Mouse (Mus musculus) liver, embryonic 14.5 days (tissue): Measurements from ENCODE around the gene Ttll8. TPM values are rescaled to one million over a fixed set of nuclear protein-coding genes. Genes with fewer than 3 reads are reported as not detected.

Source experiments
- ATAC-seq: fragments of 200-750 bp; cut with Nextera tagmentation; 2 replicates; pipeline ENCODE4 v1.8.0; 2017; ENCODE audit warnings: moderate number of reproducible peaks, mild to moderate bottlenecking, moderate library complexity; ENCODE audit not compliant: insufficient read depth
- DNase-seq, 3 experiments: peaks; one replicate each; pipeline ENCODE4 v3.0.0-alpha.2; 2012 to 2013; ENCODE audit warnings: low read depth in 3 of 3, low spot score in 3 of 3
- H3K27ac ChIP-seq: fragments of 300-500 bp; sonication (generic); 2 replicates; pipeline ENCODE4 v1.5.1; 2014; ENCODE audit warnings: moderate library complexity, mild to moderate bottlenecking, control low read depth, inconsistent platforms
- H3K27me3 ChIP-seq: fragments of 300-500 bp; sonication (generic); 2 replicates; pipeline ENCODE4 v1.6.1; 2014; ENCODE audit warnings: mild to moderate bottlenecking, low read length, moderate library complexity; ENCODE audit not compliant: control insufficient read depth, insufficient read depth
- H3K36me3 ChIP-seq: fragments of 300-500 bp; sonication (generic); replicated peaks from 2 replicates; pipeline ENCODE4 v1.6.1; 2014; ENCODE audit warnings: low read depth; ENCODE audit not compliant: control insufficient read depth, insufficient read depth
- H3K4me1 ChIP-seq, 2 experiments: fragments of 200-500 bp in 1 of 2; fragments of 300-500 bp in 1 of 2; sonication (generic) in 1 of 2; replicated peaks; 2 replicates each; pipeline ENCODE4 v1.6.1; 2012 to 2014; ENCODE audit warnings: antibody characterized with exemption in 1 of 2, inconsistent platforms in 1 of 2, low read length in 1 of 2; ENCODE audit not compliant: control insufficient read depth in 2 of 2, insufficient read depth in 2 of 2
- H3K4me2 ChIP-seq: fragments of 300-500 bp; sonication (generic); 2 replicates; pipeline ENCODE4 v1.6.1; 2014; ENCODE audit warnings: low read depth, mild to moderate bottlenecking, control low read depth, moderate library complexity
- H3K4me3 ChIP-seq, 2 experiments: fragments of 200-500 bp in 1 of 2; fragments of 300-500 bp in 1 of 2; sonication (generic) in 1 of 2; 2 replicates each; pipeline ENCODE4 v1.5.1; 2012 to 2014; ENCODE audit warnings: low read depth in 2 of 2, low read length in 2 of 2, mild to moderate bottlenecking in 2 of 2, control low read depth in 1 of 2, inconsistent platforms in 1 of 2, moderate library complexity in 1 of 2; ENCODE audit not compliant: insufficient read depth in 1 of 2
- H3K9ac ChIP-seq: fragments of 300-500 bp; sonication (generic); replicated peaks from 2 replicates; pipeline ENCODE4 v1.6.1; 2014; ENCODE audit warnings: mild to moderate bottlenecking, control low read depth, moderate library complexity
- H3K9me3 ChIP-seq: fragments of 300-500 bp; sonication (generic); 2 replicates; pipeline ENCODE4 v1.6.1; 2016; ENCODE audit warnings: low read length, mixed read lengths; ENCODE audit not compliant: control insufficient read depth
- CTCF ChIP-seq: IDR thresholded peaks from 2 replicates; pipeline ENCODE4 v1.5.1; 2016; ENCODE audit warnings: antibody characterized with exemption, low read depth, control low read depth
- EP300 ChIP-seq: IDR thresholded peaks from 2 replicates; pipeline ENCODE4 v1.6.1; 2016; ENCODE audit warnings: antibody characterized with exemption, low read depth
- WGBS: fragments of 180-500 bp; shearing (Covaris S2); extraction: QIAGEN DNeasy Blood & Tissue Kit; methylation state at CpG from one replicate; pipeline ENCODE4 v1.1.7; 2014; ENCODE audit not compliant: insufficient replicate concordance; 5-methylcytosine and 5-hydroxymethylcytosine counted together
- polyA plus RNA-seq, 2 experiments: library from polyadenylated mRNA; depleted of rRNA in 1 of 2; stranded (reverse) in 1 of 2; unstranded in 1 of 2; fragments of >200 nt; fragmentation: Nextera tagmentation in 1 of 2; extraction: Ambion mirVana in 1 of 2; gene quantifications; 2 replicates each; pipeline versions ENCODE4 v1.2.1 to v1.2.3; 2012 to 2014

Gene Ttll8
- polyA plus RNA-seq, 2 experiments, result not detected

- Histone ChIP-seq H3K4me2 (no peak overlapping the region), H3K9me3 (no peaks in the 10 kb centered on the region), H3K36me3 (no peaks in the 10 kb centered on the region), H3K27ac (no peak overlapping the region), H3K9ac (no peak overlapping the region), H3K27me3 (no peaks in the 10 kb centered on the region), H3K4me3 (no peak overlapping the region), H3K4me1 (peaks cover 0 to 2% of the 10 kb centered on the region in 2 experiments; a peak in 2 of 4 replicates)
- DNase-seq, result no peak
- ATAC-seq, result no peak
- 37% methylated on average over 15 of the region's 15 CpGs for WGBS
- TF ChIP-seq CTCF (no peak), EP300 (no peak)
These were observed 99.0 kb downstream of the Ttll8 start for GRCm38 (mm10) chr15:88854969-88855830.

- peaks cover 0 to 2% of the 10 kb centered on the region in 2 experiments; a peak in 2 of 4 replicates for H3K4me1 ChIP-seq
- no peak overlapping the region for H3K9ac ChIP-seq
- H3K27ac ChIP-seq, result no peak overlapping the region
These were observed 99.9 kb downstream of the Ttll8 start for GRCm38 (mm10) chr15:88854119-88854968.

GRCm38 (mm10) chr15:88853106-88853505 is 101.1 kb downstream of the Ttll8 start:
- H3K4me2 ChIP-seq, result no peak overlapping the region
- H3K9me3 ChIP-seq, result no peaks in the 10 kb centered on the region
- no peak overlapping the region for H3K9ac ChIP-seq
- H3K4me3 ChIP-seq, result no peak overlapping the region
- TF ChIP-seq EP300 (no peak), CTCF (no peak)
- no peak for ATAC-seq
- peaks cover 0 to 2% of the 10 kb centered on the region in 2 experiments; a peak in 2 of 4 replicates for H3K4me1 ChIP-seq
- no peaks in the 10 kb centered on the region for H3K27me3 ChIP-seq
- no peaks in the 10 kb centered on the region for H3K36me3 ChIP-seq
- 66% methylated on average over 9 of the region's 9 CpGs for WGBS
- no peak for DNase-seq
- H3K27ac ChIP-seq, result no peak overlapping the region

More at GRCm38 (mm10) chr15:88854119-88854968, 99.9 kb downstream of the Ttll8 start:
- Histone ChIP-seq H3K27me3 (no peaks in the 10 kb centered on the region), H3K9me3 (no peaks in the 10 kb centered on the region), H3K4me3 (no peak overlapping the region), H3K4me2 (no peak overlapping the region), H3K36me3 (no peaks in the 10 kb centered on the region)
- DNase-seq (no peak), ATAC-seq (no peak)
- 41% methylated on average over 6 of the region's 6 CpGs for WGBS
- TF ChIP-seq CTCF (no peak), EP300 (no peak)

- H3K4me2 ChIP-seq, result no peak overlapping the region
- H3K27me3 ChIP-seq, result no peaks in the 10 kb centered on the region
- no peak overlapping the region for H3K27ac ChIP-seq
- H3K4me3 ChIP-seq, result no peak overlapping the region
- no peaks in the 10 kb centered on the region for H3K36me3 ChIP-seq
- WGBS, result 69% methylated on average over 10 of the region's 10 CpGs
- no peaks in the 10 kb centered on the region for H3K9me3 ChIP-seq
- TF ChIP-seq CTCF, result no peak
- peaks cover 0 to 2% of the 10 kb centered on the region in 2 experiments; a peak in 2 of 4 replicates for H3K4me1 ChIP-seq
- no peak for DNase-seq
- H3K9ac ChIP-seq, result no peak overlapping the region
- ATAC-seq, result no peak
These were observed 102.6 kb downstream of the Ttll8 start for GRCm38 (mm10) chr15:88851507-88852149.
